Mouse (Mus musculus): ENCODE data around the gene Tra2b.
"Not testable (repeated sequence)": the region's sequence is repeated elsewhere in the genome, so short reads cannot be mapped to it uniquely, and the experiment has no call there.

Gene Tra2b

DNA sequence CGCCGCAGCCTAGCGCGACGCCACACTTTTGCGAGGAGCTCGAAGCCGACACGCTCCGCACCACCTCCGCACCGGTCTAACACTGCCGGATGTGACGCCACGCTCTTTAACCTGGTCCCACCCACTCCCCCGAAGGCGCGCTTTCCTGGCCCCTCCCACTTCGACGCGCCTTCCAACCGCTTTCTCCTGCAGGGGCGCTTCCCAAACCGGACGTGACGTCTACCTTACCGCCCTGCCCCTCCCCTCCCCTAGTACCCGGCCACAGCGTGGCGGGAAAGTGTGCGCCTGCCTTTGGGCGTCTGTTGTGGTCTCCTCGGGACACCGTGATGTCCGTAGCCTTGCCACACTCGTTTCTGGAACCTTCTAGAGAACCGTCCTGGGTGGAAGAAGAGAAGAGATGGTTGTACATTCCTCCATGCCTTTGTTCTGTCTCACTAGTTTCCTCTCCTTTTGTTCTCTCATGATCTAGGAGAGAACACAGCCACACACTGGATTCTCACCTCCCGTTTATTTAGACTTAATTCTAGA, at the start of gene Tra2b:
Gene Tra2b (minus strand): TSS at position 157 of the 528 bp plus-strand sequence.
- POLR2A ChIA-PET: interaction anchor here (0.5 to 13.7 kb wide), 59 partner anchors 9 to 1215 kb away, joined by 3 to 507 read pairs (median 4); partner anchors contain the start of genes Etv5 (in 2 of the 4), Igf2bp2 (in 2 of the 4) and Senp2 (in 1 of the 4)
- CTCF ChIA-PET: interaction anchor here in 1 of 4 experiments (0.6 kb wide), 1 partner anchor 964 kb away, joined by 4 read pairs; no protein-coding TSS in a partner anchor

DNA sequence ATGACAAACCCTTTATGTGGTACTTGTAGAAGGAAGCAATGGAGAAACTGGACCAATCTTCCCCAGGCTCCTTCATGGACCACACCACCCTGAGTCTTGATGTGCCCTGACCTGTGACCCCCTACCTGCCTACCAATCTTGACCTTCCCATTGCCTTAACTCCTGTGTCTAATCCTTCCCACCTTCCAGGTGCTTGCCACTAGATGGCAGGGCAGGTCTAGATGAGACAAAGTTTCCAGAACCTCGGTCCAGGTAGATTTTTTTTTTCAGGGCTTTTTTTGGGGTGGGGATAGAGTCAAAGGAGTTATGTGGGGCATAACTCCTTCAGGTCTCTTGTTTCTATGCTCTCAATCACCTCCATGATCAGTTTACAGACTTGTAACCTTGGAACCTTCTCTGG, 44.8 kb upstream of the Tra2b start:
- CTCF ChIA-PET: interaction anchor here (0.5 to 3.1 kb wide), 22 partner anchors 9 to 497 kb away, joined by 3 to 14 read pairs (median 4); partner anchors contain the start of gene Etv5 (in 1 of the 4)

DNA sequence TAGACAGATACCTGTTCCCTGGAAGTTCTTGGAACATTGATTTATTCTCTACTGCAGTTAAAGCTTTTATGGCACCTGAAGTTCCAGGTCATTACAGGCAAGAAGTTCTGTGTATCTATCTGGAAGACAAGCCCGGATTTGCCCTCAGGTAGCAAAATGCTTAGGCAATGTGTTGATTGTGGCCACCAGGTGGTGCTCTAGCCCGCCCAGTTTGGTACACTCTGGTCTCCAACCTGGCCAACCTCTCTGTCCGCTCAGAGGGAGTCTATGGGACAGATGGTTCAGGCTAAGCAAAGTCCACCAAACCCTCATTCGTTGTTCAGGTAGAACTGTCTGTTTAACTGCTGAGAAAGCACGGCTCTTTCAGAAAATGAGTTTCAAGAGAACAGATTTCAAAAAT, 36.8 kb upstream of the Tra2b start:
- ChIA-PET POLR2A (interaction anchor here in 2 of 4 experiments (1.4 to 2.1 kb wide), 2 partner anchors 10 to 249 kb away, joined by 4 to 6 read pairs; no protein-coding TSS in a partner anchor), CTCF (interaction anchor here in 2 of 4 experiments (0.6 to 2.3 kb wide), 2 partner anchors 69 to 262 kb away, joined by 3 to 11 read pairs; no protein-coding TSS in a partner anchor)

More for the DNA sequence above, 44.8 kb upstream of the Tra2b start:
- POLR2A ChIA-PET: interaction anchor here in 3 of 4 experiments (0.6 to 1.8 kb wide), 12 partner anchors 9 to 262 kb away, joined by 3 to 7 read pairs (median 3); no protein-coding TSS in a partner anchor

DNA sequence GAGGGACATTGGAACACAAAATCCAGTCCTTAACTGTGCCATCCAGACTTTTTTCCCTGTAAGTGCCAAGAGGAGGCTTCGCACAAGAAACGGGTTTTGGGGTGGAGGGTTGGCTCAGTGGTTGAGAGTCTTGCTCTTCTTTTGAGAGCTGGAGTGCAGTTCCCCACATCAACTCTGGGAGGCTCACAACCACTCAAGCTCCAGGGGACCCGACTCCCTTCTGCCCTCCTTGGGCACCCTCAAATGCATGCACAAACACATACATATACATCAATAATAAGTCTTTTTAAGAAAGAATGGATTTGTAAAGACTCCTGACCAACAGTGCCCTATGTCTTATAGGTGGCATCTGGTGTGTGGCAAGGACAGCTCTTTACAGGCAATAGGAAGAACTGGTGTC, 35.6 kb upstream of the Tra2b start:
- POLR2A ChIA-PET: interaction anchor here (0.7 to 2.1 kb wide), 10 partner anchors 9 to 506 kb away, joined by 3 to 7 read pairs (median 4); partner anchors contain the start of gene Etv5 (in 1 of the 4)
- CTCF ChIA-PET: interaction anchor here (0.5 to 2.3 kb wide), 19 partner anchors 9 to 655 kb away, joined by 3 to 11 read pairs (median 4); no protein-coding TSS in a partner anchor

DNA sequence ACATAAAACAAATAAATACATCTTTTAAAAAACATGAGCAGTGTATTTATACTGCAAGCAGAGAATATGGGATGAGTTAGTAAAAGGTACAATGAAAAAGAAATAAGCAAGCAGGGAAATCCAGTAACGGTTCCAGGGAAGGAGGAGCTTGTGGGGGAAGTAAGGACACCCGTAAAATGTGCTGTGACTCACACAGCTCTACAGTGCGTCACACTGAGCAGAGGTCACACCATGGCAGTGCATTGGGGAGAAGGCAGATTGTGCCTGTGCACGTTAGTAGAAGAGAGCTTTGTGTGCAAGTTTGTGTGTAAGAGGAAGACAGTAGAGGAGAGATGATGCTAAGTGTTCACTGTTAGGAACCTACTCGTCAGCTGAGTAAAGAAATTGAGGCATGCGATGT, 31.1 kb upstream of the Tra2b start:
- ChIA-PET CTCF (no interaction called here), POLR2A (interaction anchor here in 3 of 4 experiments (0.7 to 1.3 kb wide), 5 partner anchors 30 to 509 kb away, joined by 3 to 4 read pairs (median 3); partner anchors contain the start of gene Tra2b (in 1 of the 3))

DNA sequence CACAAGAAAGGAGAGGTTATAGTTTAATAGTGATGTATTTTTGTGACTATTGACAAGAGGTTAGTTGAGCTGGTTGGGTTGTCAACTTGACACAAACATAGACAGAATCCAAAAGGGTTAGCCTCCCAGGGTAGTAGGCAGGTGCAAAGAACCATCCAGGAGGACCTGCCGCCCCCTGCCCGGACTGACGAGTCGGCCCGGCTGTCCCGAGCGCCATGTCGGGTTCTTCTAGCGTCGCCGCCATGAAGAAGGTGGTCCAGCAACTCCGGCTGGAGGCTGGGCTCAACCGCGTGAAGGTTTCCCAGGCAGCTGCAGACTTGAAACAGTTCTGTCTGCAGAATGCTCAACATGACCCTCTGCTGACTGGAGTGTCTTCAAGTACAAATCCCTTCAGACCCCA, 29.0 kb upstream of the Tra2b start:
- POLR2A ChIA-PET: interaction anchor here in 1 of 4 experiments (0.7 kb wide), 1 partner anchor 28 kb away, joined by 4 read pairs; no protein-coding TSS in a partner anchor
- CTCF ChIA-PET: not testable (repeated sequence)

DNA sequence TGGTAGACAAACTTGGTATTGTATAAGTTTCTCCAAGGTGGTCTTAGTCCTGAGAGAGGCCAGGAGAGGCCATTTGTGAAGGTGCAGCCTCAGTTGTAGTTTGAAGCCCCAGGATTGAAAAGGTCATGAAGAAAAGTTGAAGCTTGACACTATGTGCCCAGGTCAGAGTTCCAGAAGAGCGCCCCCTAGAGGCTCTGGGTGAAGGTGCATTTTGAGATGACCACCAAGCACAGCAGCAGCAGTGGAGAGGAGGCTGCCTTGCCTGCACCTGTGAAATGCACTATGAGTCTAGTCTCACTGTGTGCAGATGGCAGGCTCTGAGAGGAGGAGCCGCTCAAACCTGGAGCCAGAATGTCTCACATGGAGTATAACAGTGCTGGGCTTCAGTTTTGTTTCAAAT, 27.8 kb upstream of the Tra2b start:
- ChIA-PET CTCF (interaction anchor here (0.6 to 1.2 kb wide), 5 partner anchors 23 to 270 kb away, joined by 3 to 6 read pairs (median 3); no protein-coding TSS in a partner anchor), POLR2A (interaction anchor here in 1 of 4 experiments (1.3 kb wide), 1 partner anchor 23 kb away, joined by 3 read pairs; no protein-coding TSS in a partner anchor)

DNA sequence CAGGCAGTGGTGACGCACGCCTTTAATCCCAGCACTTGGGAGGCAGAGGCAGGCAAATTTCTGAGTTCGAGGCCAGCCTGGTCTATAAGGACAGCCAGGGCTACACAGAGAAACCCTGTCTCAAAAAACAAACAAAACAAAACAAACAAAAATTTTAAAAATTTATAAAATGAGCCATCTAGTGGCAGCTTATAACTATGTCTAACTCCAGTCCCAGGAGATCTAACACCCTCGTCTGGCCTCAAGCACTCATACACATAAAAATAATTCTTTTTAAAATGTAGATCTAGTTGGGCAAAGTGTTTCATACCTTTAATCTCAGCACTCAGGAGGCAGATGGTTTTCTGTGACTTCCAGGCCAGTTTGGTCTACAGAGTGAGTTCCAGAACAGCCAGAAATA, 26.6 kb upstream of the Tra2b start:
- CTCF ChIA-PET: no interaction called here
- POLR2A ChIA-PET: no interaction called here

DNA sequence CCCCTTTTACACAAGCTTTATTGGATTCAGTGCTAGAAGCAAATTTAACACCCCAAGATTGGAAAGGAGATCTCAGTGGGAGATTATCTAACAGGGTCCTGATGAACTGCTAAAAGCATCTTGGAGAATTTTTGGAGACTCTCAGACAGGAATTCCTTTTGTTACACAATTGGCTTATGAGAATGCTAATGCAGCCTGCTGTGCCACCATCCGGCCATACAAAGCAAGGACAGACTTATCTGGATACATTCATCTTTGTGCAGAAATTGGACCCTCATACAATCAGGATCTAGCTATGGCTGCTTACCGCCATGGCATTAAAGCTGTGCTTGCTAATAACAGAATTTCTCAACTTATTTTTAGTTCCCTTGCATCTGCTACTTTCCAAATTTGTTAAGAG, 23.8 kb upstream of the Tra2b start:
- ChIA-PET POLR2A (interaction anchor here in 1 of 4 experiments (2.7 kb wide), 1 partner anchor 23 kb away, joined by 11 read pairs; the partner anchor contains the start of gene Tra2b), CTCF (no interaction called here)

DNA sequence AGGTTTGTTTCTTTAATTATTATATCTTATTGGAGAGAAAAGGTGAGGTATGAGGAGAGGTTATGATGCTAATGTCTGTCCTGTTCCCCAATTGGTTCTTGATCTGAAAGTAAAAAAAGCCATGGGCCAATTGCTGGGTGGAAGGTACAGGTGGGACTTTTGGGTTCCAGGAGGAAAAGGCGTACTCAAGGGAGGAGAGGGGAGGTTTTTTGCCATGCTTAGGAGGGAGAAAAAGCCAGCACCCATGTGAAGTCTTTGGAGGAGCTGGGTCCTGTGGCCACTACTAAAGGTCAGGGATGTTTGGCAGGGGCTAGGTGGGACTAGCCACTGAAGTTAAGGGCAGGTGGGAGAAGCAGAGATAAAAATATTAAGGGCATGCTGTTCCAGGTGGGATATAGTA, 21.2 kb upstream of the Tra2b start:
- POLR2A ChIA-PET: interaction anchor here in 2 of 4 experiments (0.9 to 2.7 kb wide), 2 partner anchors 10 to 20 kb away, joined by 3 to 11 read pairs; partner anchors contain the start of gene Tra2b (in 1 of the 2)
- CTCF ChIA-PET: no interaction called here

DNA sequence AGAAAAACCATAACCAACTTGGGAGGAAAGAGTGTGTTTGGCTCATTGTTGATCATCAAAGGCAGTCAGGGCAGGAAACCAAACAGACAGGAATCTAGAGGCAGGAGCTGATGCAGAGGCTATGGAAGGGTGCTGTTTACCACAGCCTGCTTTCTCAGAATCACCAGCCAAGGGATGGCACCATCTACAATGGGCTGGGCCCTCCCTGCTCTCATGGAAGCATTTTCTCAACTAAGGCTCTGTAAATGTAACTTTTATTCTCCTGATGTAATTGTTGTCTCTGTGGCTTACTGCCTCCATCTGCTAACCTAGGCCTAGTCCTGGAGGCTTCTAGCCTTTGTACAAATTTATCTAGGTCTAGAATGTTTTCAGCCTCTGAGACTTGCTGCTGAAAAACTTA, 10.7 kb upstream of the Tra2b start:
- POLR2A ChIA-PET: interaction anchor here in 2 of 4 experiments (1.7 to 3.1 kb wide), 2 partner anchors 11 kb away, joined by 3 to 9 read pairs; partner anchors contain the start of gene Tra2b (in 1 of the 2)
- CTCF ChIA-PET: no interaction called here

DNA sequence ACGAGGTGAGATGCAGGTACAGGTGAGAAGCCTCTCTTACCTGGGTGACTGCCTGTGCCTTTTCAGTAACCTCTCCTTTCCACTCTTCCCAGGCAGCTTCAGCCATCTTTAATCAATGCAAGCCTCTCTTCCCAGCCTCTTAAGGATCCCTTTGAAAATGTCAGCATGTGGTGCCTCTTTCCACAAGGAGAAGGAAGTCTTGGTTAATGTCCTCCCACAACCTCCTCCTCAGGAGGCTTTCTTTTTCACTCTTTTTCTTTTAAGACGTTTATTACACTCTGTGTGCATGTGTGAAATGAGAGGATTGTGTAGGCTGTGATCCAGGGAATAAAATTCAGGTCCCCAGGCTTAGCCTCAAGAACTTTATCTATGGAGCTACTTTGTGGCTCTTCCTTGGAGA, 9.3 kb upstream of the Tra2b start:
- ChIA-PET POLR2A (interaction anchor here in 1 of 4 experiments (2.6 kb wide), 1 partner anchor 9 kb away, joined by 8 read pairs; the partner anchor contains the start of gene Tra2b), CTCF (no interaction called here)

DNA sequence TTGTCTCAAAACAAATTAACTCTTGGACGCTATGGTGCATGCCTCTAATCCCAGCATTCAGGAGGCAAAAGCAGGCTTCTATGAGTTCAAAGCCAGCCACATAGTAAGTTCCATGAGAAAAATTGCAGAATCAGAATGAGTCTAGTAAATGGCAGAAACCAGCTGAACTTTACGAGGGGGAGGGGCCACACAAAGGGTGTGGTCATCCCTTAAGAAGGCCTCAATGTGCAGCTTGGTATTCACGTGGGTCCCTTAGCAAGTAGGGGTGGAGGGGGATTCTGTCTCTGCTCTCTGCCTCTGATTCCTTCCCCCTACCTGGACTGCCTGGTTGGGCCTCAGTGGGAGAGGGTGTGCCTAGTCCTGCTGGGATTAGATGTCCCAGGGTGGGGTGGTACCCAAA, 4.7 kb upstream of the Tra2b start:
- POLR2A ChIA-PET: interaction anchor here in 3 of 4 experiments (0.6 to 1.5 kb wide), 7 partner anchors 9 to 279 kb away, joined by 3 to 7 read pairs (median 4); no protein-coding TSS in a partner anchor
- CTCF ChIA-PET: interaction anchor here in 2 of 4 experiments (0.6 kb wide), 2 partner anchors 30 to 194 kb away, joined by 4 to 7 read pairs; no protein-coding TSS in a partner anchor

DNA sequence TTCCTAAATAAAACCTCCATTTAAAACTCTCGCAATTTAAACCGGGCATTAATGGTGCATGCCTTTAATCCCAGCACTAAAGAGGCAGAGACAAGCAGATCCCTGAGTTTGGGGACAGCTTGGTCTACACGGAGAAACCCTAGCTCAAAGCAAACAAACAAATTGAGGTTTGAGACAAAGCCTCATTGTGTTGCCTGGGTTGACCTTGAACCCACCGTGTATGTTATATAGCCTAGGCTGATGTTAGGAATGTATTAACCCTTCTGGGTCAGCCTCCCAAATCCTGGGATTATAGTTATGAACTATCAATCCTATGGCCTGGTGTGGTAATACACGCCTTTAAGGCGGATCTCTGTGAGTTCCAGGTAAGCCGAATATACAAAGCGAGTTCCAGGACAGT, 579 bp upstream of the Tra2b start:
- CTCF ChIA-PET: interaction anchor here in 2 of 4 experiments (0.6 to 0.8 kb wide), 2 partner anchors 50 to 964 kb away, joined by 3 to 4 read pairs; no protein-coding TSS in a partner anchor
- POLR2A ChIA-PET: interaction anchor here (0.5 to 13.7 kb wide), 49 partner anchors 8 to 1214 kb away, joined by 3 to 507 read pairs (median 4); partner anchors contain the start of genes Etv5 (in 2 of the 4), Igf2bp2 (in 2 of the 4) and Senp2 (in 1 of the 4)

DNA sequence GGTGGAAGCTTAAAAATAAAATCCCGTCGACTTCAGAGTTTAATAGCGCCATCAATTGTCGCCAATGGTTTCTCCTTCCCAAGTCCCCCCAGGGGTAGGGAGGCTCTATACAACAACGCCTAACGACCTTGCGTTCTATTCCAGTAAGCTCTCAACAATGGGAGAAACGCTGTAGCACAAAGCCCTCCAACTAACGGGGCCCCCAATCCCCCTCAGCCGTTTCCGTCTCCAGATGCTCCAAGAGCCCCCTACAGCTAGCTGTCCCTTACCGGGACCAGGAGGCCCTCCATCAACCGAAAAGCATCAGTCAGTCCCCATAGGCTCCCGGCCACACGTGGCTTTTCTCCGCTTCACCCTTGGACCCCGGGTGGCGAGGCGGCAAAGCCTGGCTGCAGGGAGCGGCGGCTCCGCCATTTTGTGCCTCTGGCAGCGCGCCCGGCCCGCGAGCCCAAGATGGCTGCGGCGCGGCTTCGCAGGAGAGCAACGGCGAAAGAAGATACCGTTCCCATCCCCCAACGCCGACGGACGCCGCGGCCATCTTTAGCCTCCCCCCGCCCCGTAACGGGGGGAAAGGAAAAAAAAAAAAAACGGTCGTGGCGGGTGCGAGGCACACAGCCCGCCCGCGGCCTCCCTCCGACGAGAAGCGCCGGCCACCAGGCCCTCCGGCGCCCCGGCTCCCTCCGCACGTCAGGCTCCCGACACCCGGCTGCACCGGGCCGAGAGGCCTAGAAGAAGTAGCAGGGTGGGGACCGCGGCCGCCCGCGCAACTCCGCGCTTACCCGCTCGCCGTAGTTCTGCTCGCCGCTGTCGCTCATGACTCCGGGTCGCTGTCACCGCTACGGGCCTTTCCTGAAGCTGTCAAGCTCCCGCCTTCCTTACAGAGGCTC, 600 bp downstream of the Tra2b start:
- CTCF ChIA-PET: no interaction called here
- POLR2A ChIA-PET: interaction anchor here (0.5 to 13.7 kb wide), 65 partner anchors 9 to 836 kb away, joined by 3 to 507 read pairs (median 4); partner anchors contain the start of genes Etv5 (in 2 of the 4), Igf2bp2 (in 2 of the 4) and Senp2 (in 1 of the 4)

DNA sequence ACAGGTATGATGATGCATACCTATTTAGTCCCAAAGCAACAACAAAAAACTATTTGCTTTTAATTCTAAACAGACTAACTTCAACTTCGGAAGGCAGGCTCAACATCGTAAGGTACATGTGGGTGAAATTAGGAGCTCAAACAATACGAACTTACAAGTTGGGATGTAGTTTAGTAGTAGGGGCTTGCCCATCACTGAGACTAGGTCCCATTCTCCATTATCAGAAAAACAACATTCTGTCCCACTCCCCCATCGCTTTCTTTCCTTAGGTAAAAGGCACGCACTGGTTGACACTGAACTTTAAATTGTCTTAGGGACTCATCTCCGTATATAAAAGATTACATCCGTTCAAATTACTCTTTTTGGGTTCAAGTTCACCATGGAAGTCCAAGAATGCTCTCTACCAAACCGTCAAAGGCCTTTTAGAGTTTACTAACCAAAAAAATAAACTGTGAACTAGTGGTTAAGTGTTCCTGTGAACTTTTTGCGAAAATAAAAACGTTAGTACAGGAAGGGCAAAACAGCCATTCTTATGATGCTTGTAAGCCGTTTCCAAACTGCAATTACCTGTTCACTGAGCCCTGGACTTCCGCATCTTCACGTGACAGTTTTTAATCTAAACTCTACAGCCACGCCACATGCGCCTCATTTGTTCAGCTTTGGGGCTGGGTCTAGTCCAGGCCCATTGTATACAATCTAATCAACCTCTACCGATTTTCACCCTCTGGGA, 1.4 kb downstream of the Tra2b start:
- ChIA-PET CTCF (interaction anchor here in 1 of 4 experiments (0.8 kb wide), 1 partner anchor 37 kb away, joined by 4 read pairs; no protein-coding TSS in a partner anchor), POLR2A (interaction anchor here (0.6 to 13.7 kb wide), 57 partner anchors 8 to 580 kb away, joined by 3 to 507 read pairs (median 4); partner anchors contain the start of genes Igf2bp2 (in 2 of the 4) and Etv5 (in 1 of the 4))

DNA sequence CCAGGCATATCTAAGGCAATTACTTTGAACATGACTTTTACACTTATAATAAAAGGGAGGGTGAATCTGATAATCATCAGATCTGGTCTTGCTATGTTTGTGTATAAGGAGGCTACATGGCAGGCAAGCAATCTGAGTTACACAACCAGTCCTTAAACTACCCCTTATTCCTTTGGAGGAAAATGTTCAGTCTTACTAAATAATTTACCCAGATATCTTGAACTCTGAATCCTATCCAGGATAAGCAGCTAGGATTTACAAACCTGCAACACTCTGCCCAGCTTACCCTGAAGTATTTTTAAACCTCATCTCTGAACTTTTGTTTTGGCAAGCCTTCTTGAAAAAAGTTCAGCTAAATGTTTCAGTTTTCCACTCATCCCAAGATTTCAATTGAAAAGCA, 2.7 kb downstream of the Tra2b start:
- POLR2A ChIA-PET: interaction anchor here (0.7 to 13.7 kb wide), 48 partner anchors 7 to 1533 kb away, joined by 3 to 507 read pairs (median 5); partner anchors contain the start of genes Igf2bp2 (in 2 of the 4), Etv5 (in 1 of the 4) and Rfc4 (in 1 of the 4)
- CTCF ChIA-PET: interaction anchor here in 1 of 4 experiments (0.8 kb wide), 1 partner anchor 39 kb away, joined by 4 read pairs; no protein-coding TSS in a partner anchor

Data from embryonic stem cell, embryonic (primary cell).